Mouse (Mus musculus) ovary, postnatal 10 days (tissue): ENCODE data around the gene Emc10.

Source experiments
- DNase-seq: peaks from one replicate; pipeline ENCODE4 v3.0.0; 2022; ENCODE audit warnings: low spot score

Emc10 gene

GRCm38 (mm10) chr7:44495992-44496770 lies at the start of gene Emc10, which contains the start of gene Fam71e1:
Emc10 (minus strand) TSS chr7:44496529.
Fam71e1 (plus strand) TSS chr7:44496581.
- peak; percentile 96 for DNase-seq

DNA sequence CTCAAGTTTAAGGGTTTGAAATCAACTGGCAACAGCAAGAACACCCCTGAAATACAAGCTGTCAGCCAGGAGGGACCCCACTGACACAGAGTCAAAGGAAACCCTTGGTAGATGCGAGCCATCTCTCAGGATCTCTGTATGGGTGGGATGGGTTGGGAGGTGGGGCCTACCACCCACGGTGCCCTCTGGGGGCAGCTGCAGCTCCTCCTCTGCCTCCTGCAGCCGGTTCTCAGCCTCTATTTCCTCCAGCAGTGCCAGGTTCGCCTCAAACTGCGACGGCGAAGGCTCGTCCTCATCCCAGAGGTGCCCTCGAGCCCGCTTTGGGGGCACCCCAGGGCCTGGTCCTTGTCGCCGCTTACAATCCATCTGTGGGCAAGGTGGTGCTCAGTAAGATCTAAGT lies 46.7 kb upstream of the Emc10 start:
- no peak for DNase-seq

DNA sequence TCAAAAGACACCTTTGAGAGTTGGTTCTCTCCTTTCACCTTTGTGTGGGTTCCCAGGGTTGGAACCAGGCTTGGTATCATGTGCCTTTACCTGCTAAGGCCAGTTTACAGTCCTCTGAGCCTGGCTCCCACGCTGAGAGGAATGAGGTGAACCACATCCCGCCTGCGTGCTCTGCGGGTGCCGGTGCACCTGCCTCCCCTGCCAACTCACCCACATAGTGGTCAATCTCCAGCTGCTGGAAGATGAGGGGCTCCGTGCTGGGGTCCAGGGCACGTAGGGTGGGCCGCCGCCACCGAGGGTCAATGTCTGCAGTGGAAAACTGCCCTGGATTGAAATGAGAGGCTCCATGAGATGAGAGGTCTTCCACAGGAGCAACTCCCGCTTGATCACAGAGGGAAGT lies 46.2 kb upstream of the Emc10 start:
- no peak for DNase-seq

DNA sequence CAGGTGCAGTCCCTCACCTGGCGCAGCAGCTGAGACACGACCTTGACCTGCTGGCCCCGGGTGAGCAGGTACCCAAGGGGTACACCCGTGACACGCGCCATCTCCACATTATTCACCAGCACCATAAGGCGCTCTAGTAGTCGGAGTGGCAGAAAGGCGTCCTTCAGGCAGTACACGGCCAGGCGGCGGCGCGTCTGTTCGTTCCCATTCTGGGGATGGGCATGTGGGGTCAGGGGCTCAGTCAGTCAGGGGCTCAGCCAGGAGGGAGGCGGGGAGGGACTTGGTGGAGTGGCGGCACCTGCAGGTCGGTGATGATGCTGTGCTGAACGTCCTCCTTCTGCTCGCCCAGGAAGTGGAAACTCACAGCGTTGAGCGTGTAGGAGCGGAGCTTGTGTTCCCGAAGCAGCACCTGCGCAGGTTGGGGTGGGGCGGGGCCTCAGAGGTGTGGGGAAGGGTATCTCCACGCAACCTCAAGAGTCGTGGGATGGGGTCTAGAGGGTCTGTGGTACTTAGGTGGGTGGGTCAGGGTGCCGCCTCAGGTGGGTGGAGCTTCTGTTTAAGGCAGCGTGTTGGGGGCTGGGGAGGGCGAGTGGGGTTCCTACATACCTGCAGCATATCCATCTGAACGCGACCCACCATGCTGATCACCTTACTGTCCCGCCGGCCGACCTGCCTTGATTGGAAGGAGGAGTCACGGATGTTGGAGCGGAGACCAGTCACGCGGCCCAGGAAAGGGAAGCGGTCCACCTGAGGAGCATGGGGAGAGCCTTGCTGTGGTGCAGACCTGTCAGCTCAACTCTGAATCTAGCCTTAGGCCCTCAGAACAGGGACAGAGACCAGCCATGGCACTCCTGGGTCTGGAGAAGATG lies 42.7 kb upstream of the Emc10 start:
- DNase-seq = no peak

GRCm38 (mm10) chr7:44537496-44537895 lies 41.2 kb upstream of the Emc10 start:
- DNase-seq = no peak

GRCm38 (mm10) chr7:44537009-44537408 lies 40.7 kb upstream of the Emc10 start:
- DNase-seq = no peak

- no peak for DNase-seq
Observed at GRCm38 (mm10) chr7:44536590-44536968, 40.2 kb upstream of the Emc10 start.

DNA sequence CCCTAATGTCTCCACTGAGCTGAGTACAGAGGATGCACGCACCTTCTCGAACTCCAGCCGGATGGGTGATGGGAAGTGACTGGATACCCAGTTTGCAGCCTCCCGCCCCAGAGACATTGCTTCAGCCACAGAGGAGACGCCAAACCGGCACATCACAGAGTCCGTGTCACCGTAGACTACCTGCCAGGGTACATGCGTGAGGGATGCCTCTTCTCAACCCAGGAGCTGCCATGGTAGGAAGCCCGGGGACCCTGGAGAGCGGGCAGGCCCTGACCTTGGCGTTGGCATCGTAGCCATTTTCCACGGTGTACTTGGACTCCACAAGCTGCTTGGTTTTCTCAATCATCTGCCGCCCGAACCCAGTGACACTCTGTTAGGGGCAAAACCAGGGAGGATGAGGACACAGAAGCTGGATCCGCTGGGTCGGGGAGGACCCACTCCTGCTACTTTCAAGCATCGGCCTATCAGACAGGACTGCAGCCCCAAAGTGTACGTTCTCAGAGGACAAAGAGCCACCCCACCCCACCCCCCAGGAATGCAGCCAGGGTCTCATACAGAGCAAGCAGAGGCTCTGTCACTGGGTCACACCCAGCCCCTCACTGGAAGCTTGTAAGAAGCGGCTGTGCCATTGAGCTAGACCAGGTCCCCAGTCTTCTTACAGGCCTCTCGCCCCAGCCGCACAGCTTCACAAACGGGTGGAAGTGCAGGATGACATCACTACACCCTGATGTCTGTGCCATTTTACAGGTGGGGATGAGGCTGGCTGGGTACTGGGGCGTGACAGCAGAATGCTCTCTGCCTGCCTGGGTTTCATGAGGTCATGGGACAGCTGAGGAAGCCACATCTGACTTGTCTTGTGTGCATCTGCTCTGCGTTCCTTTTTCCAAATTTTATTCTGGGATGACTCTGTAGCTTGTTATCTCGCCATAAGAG lies 39.6 kb upstream of the Emc10 start:
- DNase-seq = no peak

- no peak for DNase-seq
Observed at GRCm38 (mm10) chr7:44534656-44535441, 38.5 kb upstream of the Emc10 start.

- no peak for DNase-seq
Observed at GRCm38 (mm10) chr7:44534242-44534641, 37.9 kb upstream of the Emc10 start.

GRCm38 (mm10) chr7:44533746-44534045 lies 37.4 kb upstream of the Emc10 start:
- DNase-seq = no peak

DNA sequence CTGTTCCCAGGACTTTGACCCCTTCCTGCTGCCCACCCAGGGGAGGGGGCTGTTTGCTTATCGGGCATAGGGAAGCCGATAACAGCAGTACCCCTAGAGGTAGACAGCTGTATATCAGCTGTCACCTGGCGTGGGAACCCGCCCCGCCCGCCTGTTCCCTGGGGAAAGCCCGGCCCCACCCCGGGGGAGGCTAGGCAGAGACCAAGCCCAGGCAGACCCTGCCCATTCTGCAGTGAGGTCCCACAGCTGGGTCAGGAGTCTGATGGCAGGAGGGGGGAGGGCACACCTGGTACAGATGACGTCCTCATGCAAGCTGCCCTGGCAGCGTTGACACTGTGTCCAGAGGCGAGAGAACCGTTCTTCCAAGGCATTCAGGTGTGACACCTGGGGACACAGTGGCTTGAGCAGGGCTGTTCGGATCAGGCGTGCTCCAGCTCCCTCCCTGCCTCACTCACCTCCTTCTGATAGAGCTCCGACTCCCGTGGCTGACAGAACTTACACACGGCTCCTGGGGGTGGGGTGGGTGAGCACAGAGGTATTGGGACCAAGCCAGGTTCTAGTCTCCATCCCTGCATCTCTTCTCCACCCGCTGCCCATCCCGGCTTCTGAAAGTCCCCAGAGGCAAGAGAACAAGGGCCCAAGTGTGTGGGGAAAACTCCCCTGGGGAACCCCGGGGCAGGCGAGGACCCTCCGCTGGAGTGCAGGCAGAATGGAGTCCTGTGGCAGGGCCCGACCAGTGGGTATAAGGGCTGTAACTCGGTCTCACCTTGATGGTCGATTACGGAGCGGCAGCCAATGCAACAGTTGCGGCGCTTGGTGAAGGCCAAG lies 36.8 kb upstream of the Emc10 start:
- DNase-seq = no peak

- no peak for DNase-seq
Observed at GRCm38 (mm10) chr7:44531946-44532732, 35.8 kb upstream of the Emc10 start, which contains the start of gene Spib. Spib (minus strand) TSS chr7:44532071.

GRCm38 (mm10) chr7:44531207-44531606 lies 34.9 kb upstream of the Emc10 start:
- DNase-seq = no peak

- no peak for DNase-seq
Observed at GRCm38 (mm10) chr7:44530507-44530906, 34.2 kb upstream of the Emc10 start.

GRCm38 (mm10) chr7:44529518-44529917 lies 33.2 kb upstream of the Emc10 start:
- no peak for DNase-seq

- peak; percentile 44 for DNase-seq
Observed at GRCm38 (mm10) chr7:44527483-44528398, 31.4 kb upstream of the Emc10 start.

- no peak for DNase-seq
Observed at GRCm38 (mm10) chr7:44526414-44527154, 30.3 kb upstream of the Emc10 start.
